Mouse (Mus musculus): ENCODE measurements around the gene Ptpn11. TPM values are rescaled to one million over a fixed set of nuclear protein-coding genes. Genes with fewer than 3 reads are reported as not detected.

The Ptpn11 gene
- polyA plus RNA-seq, 1 experiment from 2014 or later, result 26.3 TPM

GRCm38 (mm10) chr5:121169588-121169987 lies 21.6 kb downstream of the Ptpn11 start:
- Histone ChIP-seq H3K4me3 (no peak overlapping the region), H3K9ac (no peak overlapping the region), H3K4me2 (no peak overlapping the region), H3K36me3 (peaks cover 63% of the 10 kb centered on the region), H3K27me3 (no peaks in the 10 kb centered on the region), H3K27ac (no peak overlapping the region), H3K9me3 (no peaks in the 10 kb centered on the region), H3K4me1 (no peaks in the 10 kb centered on the region)
- no peak for ATAC-seq (ENCODE audit: insufficient number of reproducible peaks, insufficient read depth, low FRiP score, low TSS enrichment, low read depth)
- 88% methylated on average over 2 of the region's 2 CpGs for WGBS

- no peaks in the 10 kb centered on the region for H3K4me1 ChIP-seq
- 97% methylated on average over 6 of the region's 6 CpGs for WGBS
- ATAC-seq (ENCODE audit: insufficient number of reproducible peaks, insufficient read depth, low FRiP score, low TSS enrichment, low read depth), result no peak
- H3K4me3 ChIP-seq, result no peak overlapping the region
- H3K36me3 ChIP-seq, result peaks cover 81% of the 10 kb centered on the region
- no peaks in the 10 kb centered on the region for H3K9me3 ChIP-seq
- no peak overlapping the region for H3K9ac ChIP-seq
- no peaks in the 10 kb centered on the region for H3K27me3 ChIP-seq
- no peak overlapping the region for H3K27ac ChIP-seq
- no peak overlapping the region for H3K4me2 ChIP-seq
Observed at GRCm38 (mm10) chr5:121166884-121167283, 24.3 kb downstream of the Ptpn11 start.

- WGBS, result 94% methylated on average over 7 of the region's 7 CpGs
- Histone ChIP-seq H3K4me1 (no peaks in the 10 kb centered on the region), H3K27ac (no peak overlapping the region), H3K9ac (no peak overlapping the region), H3K36me3 (peaks cover 95% of the 10 kb centered on the region), H3K4me3 (no peak overlapping the region), H3K27me3 (no peaks in the 10 kb centered on the region), H3K4me2 (no peak overlapping the region), H3K9me3 (no peaks in the 10 kb centered on the region)
- ATAC-seq (ENCODE audit: insufficient number of reproducible peaks, insufficient read depth, low FRiP score, low TSS enrichment, low read depth), result no peak
Observed at GRCm38 (mm10) chr5:121162923-121163322, 28.3 kb downstream of the Ptpn11 start.

- no peaks in the 10 kb centered on the region for H3K9me3 ChIP-seq
- H3K4me2 ChIP-seq, result no peak overlapping the region
- WGBS, result 86% methylated on average over 5 of the region's 5 CpGs
- H3K4me3 ChIP-seq, result no peak overlapping the region
- ATAC-seq (ENCODE audit: insufficient number of reproducible peaks, insufficient read depth, low FRiP score, low TSS enrichment, low read depth), result no peak
- H3K27me3 ChIP-seq, result no peaks in the 10 kb centered on the region
- no peak overlapping the region for H3K27ac ChIP-seq
- H3K9ac ChIP-seq, result no peak overlapping the region
- H3K4me1 ChIP-seq, result no peaks in the 10 kb centered on the region
- peaks cover 97% of the 10 kb centered on the region for H3K36me3 ChIP-seq
Observed at GRCm38 (mm10) chr5:121162285-121162684, 28.9 kb downstream of the Ptpn11 start.

GRCm38 (mm10) chr5:121158966-121159365 lies 32.2 kb downstream of the Ptpn11 start:
- no peak overlapping the region for H3K4me3 ChIP-seq
- H3K27ac ChIP-seq, result no peak overlapping the region
- no peaks in the 10 kb centered on the region for H3K4me1 ChIP-seq
- ATAC-seq (ENCODE audit: insufficient number of reproducible peaks, insufficient read depth, low FRiP score, low TSS enrichment, low read depth), result no peak
- H3K36me3 ChIP-seq, result peaks cover 93% of the 10 kb centered on the region
- no peak overlapping the region for H3K9ac ChIP-seq
- H3K27me3 ChIP-seq, result no peaks in the 10 kb centered on the region
- H3K9me3 ChIP-seq, result no peaks in the 10 kb centered on the region
- no peak overlapping the region for H3K4me2 ChIP-seq
- WGBS, result 89% methylated on average over 7 of the region's 7 CpGs

GRCm38 (mm10) chr5:121157489-121157888 lies 33.7 kb downstream of the Ptpn11 start:
- H3K9me3 ChIP-seq, result no peaks in the 10 kb centered on the region
- no peak overlapping the region for H3K27ac ChIP-seq
- no peak overlapping the region for H3K9ac ChIP-seq
- WGBS, result 97% methylated on average over 5 of the region's 5 CpGs
- H3K4me3 ChIP-seq, result no peak overlapping the region
- H3K27me3 ChIP-seq, result no peaks in the 10 kb centered on the region
- no peak for ATAC-seq (ENCODE audit: insufficient number of reproducible peaks, insufficient read depth, low FRiP score, low TSS enrichment, low read depth)
- peaks cover 92% of the 10 kb centered on the region for H3K36me3 ChIP-seq
- no peaks in the 10 kb centered on the region for H3K4me1 ChIP-seq
- H3K4me2 ChIP-seq, result no peak overlapping the region

- Histone ChIP-seq H3K36me3 (peaks cover 92% of the 10 kb centered on the region), H3K27ac (no peak overlapping the region), H3K27me3 (no peaks in the 10 kb centered on the region), H3K4me3 (no peak overlapping the region), H3K4me2 (no peak overlapping the region), H3K9me3 (no peaks in the 10 kb centered on the region), H3K4me1 (no peaks in the 10 kb centered on the region), H3K9ac (no peak overlapping the region)
- ATAC-seq (ENCODE audit: insufficient number of reproducible peaks, insufficient read depth, low FRiP score, low TSS enrichment, low read depth), result no peak
- 69% methylated on average over 2 of the region's 2 CpGs for WGBS
Observed at GRCm38 (mm10) chr5:121157017-121157416, 34.2 kb downstream of the Ptpn11 start.

- no peak overlapping the region for H3K27ac ChIP-seq
- peaks cover 92% of the 10 kb centered on the region for H3K36me3 ChIP-seq
Observed at GRCm38 (mm10) chr5:121156121-121156520, 35.1 kb downstream of the Ptpn11 start.

GRCm38 (mm10) chr5:121150684-121151083 lies 40.5 kb downstream of the Ptpn11 start:
- H3K4me2 ChIP-seq, result no peak overlapping the region
- ATAC-seq (ENCODE audit: insufficient number of reproducible peaks, insufficient read depth, low FRiP score, low TSS enrichment, low read depth), result no peak
- 89% methylated on average over 4 of the region's 4 CpGs for whole genome bisulfite sequencing

More at GRCm38 (mm10) chr5:121156121-121156520, 35.1 kb downstream of the Ptpn11 start:
- Histone ChIP-seq H3K4me1 (no peaks in the 10 kb centered on the region), H3K4me2 (no peak overlapping the region), H3K9ac (no peak overlapping the region), H3K4me3 (no peak overlapping the region), H3K27me3 (no peaks in the 10 kb centered on the region), H3K9me3 (no peaks in the 10 kb centered on the region)
- 93% methylated on average over 4 of the region's 4 CpGs for WGBS
- no peak for ATAC-seq (ENCODE audit: insufficient number of reproducible peaks, insufficient read depth, low FRiP score, low TSS enrichment, low read depth)

GRCm38 (mm10) chr5:121149246-121149645 lies 42.0 kb downstream of the Ptpn11 start:
- 67% methylated on average over 1 of the region's 1 CpGs for whole genome bisulfite sequencing
- no peaks in the 10 kb centered on the region for H3K27me3 ChIP-seq
- no peak overlapping the region for H3K4me3 ChIP-seq
- no peak overlapping the region for H3K4me2 ChIP-seq
- H3K4me1 ChIP-seq, result no peaks in the 10 kb centered on the region
- no peak for ATAC-seq (ENCODE audit: insufficient number of reproducible peaks, insufficient read depth, low FRiP score, low TSS enrichment, low read depth)
- no peaks in the 10 kb centered on the region for H3K9me3 ChIP-seq
- peaks cover 88% of the 10 kb centered on the region for H3K36me3 ChIP-seq
- no peak overlapping the region for H3K27ac ChIP-seq
- H3K9ac ChIP-seq, result no peak overlapping the region

More at GRCm38 (mm10) chr5:121150684-121151083, 40.5 kb downstream of the Ptpn11 start:
- no peak overlapping the region for H3K9ac ChIP-seq
- H3K9me3 ChIP-seq, result no peaks in the 10 kb centered on the region
- no peak overlapping the region for H3K27ac ChIP-seq
- no peaks in the 10 kb centered on the region for H3K27me3 ChIP-seq
- H3K4me1 ChIP-seq, result no peaks in the 10 kb centered on the region
- H3K4me3 ChIP-seq, result no peak overlapping the region
- peaks cover 86% of the 10 kb centered on the region for H3K36me3 ChIP-seq

- no peak overlapping the region for H3K27ac ChIP-seq
- WGBS, result 91% methylated on average over 5 of the region's 5 CpGs
- H3K9me3 ChIP-seq, result no peaks in the 10 kb centered on the region
- no peak overlapping the region for H3K4me3 ChIP-seq
- no peak for ATAC-seq (ENCODE audit: insufficient number of reproducible peaks, insufficient read depth, low FRiP score, low TSS enrichment, low read depth)
- no peak overlapping the region for H3K9ac ChIP-seq
- no peaks in the 10 kb centered on the region for H3K4me1 ChIP-seq
- H3K36me3 ChIP-seq, result peaks cover 89% of the 10 kb centered on the region
- no peaks in the 10 kb centered on the region for H3K27me3 ChIP-seq
- no peak overlapping the region for H3K4me2 ChIP-seq
Observed at GRCm38 (mm10) chr5:121146275-121146674, 44.9 kb downstream of the Ptpn11 start.

- WGBS, result 78% methylated on average over 5 of the region's 5 CpGs
- Histone ChIP-seq H3K36me3 (peaks cover 83% of the 10 kb centered on the region), H3K9me3 (no peaks in the 10 kb centered on the region), H3K4me1 (no peaks in the 10 kb centered on the region), H3K4me2 (no peak overlapping the region), H3K27ac (no peak overlapping the region), H3K27me3 (no peaks in the 10 kb centered on the region), H3K9ac (no peak overlapping the region), H3K4me3 (no peak overlapping the region)
- ATAC-seq (ENCODE audit: insufficient number of reproducible peaks, insufficient read depth, low FRiP score, low TSS enrichment, low read depth), result no peak
Observed at GRCm38 (mm10) chr5:121145609-121146008, 45.6 kb downstream of the Ptpn11 start.

Measured in embryonic facial prominence, embryonic 13.5 days (tissue).